In the genomic region with DNA sequence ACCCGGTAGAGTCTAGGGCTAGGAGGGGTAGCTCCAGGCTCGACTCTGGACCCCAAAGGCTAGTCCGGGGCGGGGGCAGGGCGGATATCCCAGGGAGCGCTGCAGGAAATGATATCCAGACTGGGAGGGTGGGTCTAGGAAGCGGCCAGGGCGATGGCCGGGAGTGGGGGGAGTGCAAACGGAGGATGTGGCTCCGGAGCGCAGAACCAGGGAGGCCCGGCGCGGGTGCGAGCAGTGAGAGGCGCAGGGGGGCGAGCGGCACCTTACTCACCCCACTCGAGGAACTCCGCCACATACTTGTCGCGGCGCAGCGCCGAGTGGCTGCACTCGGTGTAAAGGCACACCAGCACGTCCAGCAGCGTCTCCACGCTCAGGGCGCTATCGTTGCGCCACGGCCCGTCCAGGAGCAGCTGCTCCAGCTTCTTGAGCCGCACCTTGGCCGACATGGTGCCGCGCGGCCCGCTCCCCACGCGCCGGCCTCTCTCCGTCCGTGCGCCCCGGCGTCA, we compare ENCODE assay signal across 8 mouse cellular contexts. TPM values are rescaled to one million over a fixed set of nuclear protein-coding genes. Genes with fewer than 3 reads are reported as not detected.
DNase-seq lines count a peak whose midpoint lies in the region; ATAC-seq and TF ChIP-seq lines count a peak whose summit lies in the region.

No protein-coding gene starts in this region.

- H3K4me3 ChIP-seq in spleen, adult 2 months (ENCODE audit: extremely low read depth, insufficient read depth, insufficient read length), result peak overlapping the region; percentile 70
- peak overlapping the region; percentile 76 for H3K4me3 ChIP-seq in cerebellum, adult 2 months (replicated peaks; ENCODE audit: insufficient read depth, low read depth, low read length)
- peak overlapping the region; percentile 50 for H3K4me3 ChIP-seq in hindbrain, embryonic 14.5 days (replicated peaks; ENCODE audit: low read length)
- H3K4me3 ChIP-seq in limb, embryonic 14.5 days (replicated peaks; ENCODE audit: low read length), result peak overlapping the region; percentile 97
- H3K4me3 ChIP-seq in midbrain, embryonic 12.5 days, result peak overlapping the region; percentile 98

- H3K4me2 ChIP-seq in hindbrain, embryonic 14.5 days (replicated peaks), result peak overlapping the region; percentile 88
- peak overlapping the region; percentile 90 for H3K4me2 ChIP-seq in limb, embryonic 14.5 days (replicated peaks; ENCODE audit: low read depth, low read length, severe bottlenecking)
- peak overlapping the region; percentile 87 for H3K4me2 ChIP-seq in midbrain, embryonic 12.5 days (replicated peaks)

- no peak for TF ChIP-seq POLR2A in spleen, adult 2 months (IDR thresholded peaks at IDR 0.05; ENCODE audit: low read depth, low read length)
- no peak for TF ChIP-seq POLR2A in cerebellum, adult 2 months (IDR thresholded peaks at IDR 0.05; ENCODE audit: borderline replicate concordance, insufficient read depth, low read length)
- 0 out of 2 replicates have a peak, but pooled peaks have one; percentile 12 for TF ChIP-seq POLR2A in limb, embryonic 14.5 days (IDR thresholded peaks at IDR 0.05; ENCODE audit: borderline replicate concordance, extremely low read depth, insufficient read depth, insufficient read length)

- H3K4me1 ChIP-seq in spleen, adult 2 months (ENCODE audit: control insufficient read depth, insufficient read depth, insufficient read length), result peaks cover 10% of the 10 kb centered on the region
- no peaks in the 10 kb centered on the region; the same call in 1 of the 2 replicates for H3K4me1 ChIP-seq in cerebellum, adult 2 months (ENCODE audit: control insufficient read depth, insufficient read depth, low read length)
- peaks cover 26% of the 10 kb centered on the region for H3K4me1 ChIP-seq in hindbrain, embryonic 14.5 days (replicated peaks; ENCODE audit: control insufficient read depth, insufficient read depth, low read length)
- H3K4me1 ChIP-seq in limb, embryonic 14.5 days (ENCODE audit: control insufficient read depth, insufficient read depth, low read length), result peaks cover 19% of the 10 kb centered on the region
- H3K4me1 ChIP-seq in midbrain, embryonic 12.5 days, result peaks cover 29% of the 10 kb centered on the region

- peak in 1 of 2 experiments; percentile 7 for DNase-seq in spleen, adult 2 months (ENCODE audit: low read depth in 1 of 2, low spot score in 2 of 2)
- no peak for DNase-seq in spleen, postnatal 36 days (ENCODE audit: low spot score in 2 of 2)
- DNase-seq in cerebellum, adult 2 months, result peak in 1 of 2 experiments; percentile 61
- peak; percentile 50 for DNase-seq in gastrocnemius, adult 18-20 months (ENCODE audit: low spot score)
- no peak for DNase-seq in hindbrain, embryonic 14.5 days (ENCODE audit: low spot score)
- DNase-seq in limb, embryonic 14.5 days (ENCODE audit: low spot score), result peak; percentile 37

- no peaks in the 10 kb centered on the region for H3K36me3 ChIP-seq in spleen, adult 2 months (ENCODE audit: control insufficient read depth, insufficient read depth, low read length)
- H3K36me3 ChIP-seq in hindbrain, embryonic 14.5 days (replicated peaks; ENCODE audit: control insufficient read depth, insufficient read depth), result no peaks in the 10 kb centered on the region
- H3K36me3 ChIP-seq in limb, embryonic 14.5 days (ENCODE audit: control insufficient read depth, insufficient read depth, low read length), result no peaks in the 10 kb centered on the region
- H3K36me3 ChIP-seq in midbrain, embryonic 12.5 days, result no peaks in the 10 kb centered on the region

- no peak for TF ChIP-seq CTCF in spleen, adult 2 months (IDR thresholded peaks at IDR 0.05; ENCODE audit: extremely low read depth, insufficient read depth, insufficient read length, insufficient replicate concordance)
- no peak for TF ChIP-seq CTCF in cerebellum, adult 2 months (IDR thresholded peaks at IDR 0.05; ENCODE audit: borderline replicate concordance, insufficient read depth, low read depth, low read length)

- no peak; the same call in 1 of the 2 replicates for ATAC-seq in hindbrain, embryonic 14.5 days (ENCODE audit: low FRiP score)
- ATAC-seq in limb, embryonic 14.5 days (ENCODE audit: low FRiP score, low read depth), result peak; percentile 14
- peak; percentile 42 for ATAC-seq in midbrain, embryonic 12.5 days (ENCODE audit: low FRiP score, low read depth)
- ATAC-seq in monocyte, adult 5-6 weeks (replicated peaks; ENCODE audit: insufficient number of reproducible peaks, low FRiP score, low TSS enrichment, poor library complexity, severe bottlenecking), result no peak

- peak overlapping the region; percentile 76 for H3K27ac ChIP-seq in spleen, adult 2 months (ENCODE audit: insufficient read depth, low read length)
- peak overlapping the region; percentile 31; the same call in 1 of the 2 replicates for H3K27ac ChIP-seq in cerebellum, adult 2 months (ENCODE audit: insufficient read depth, low read length)
- H3K27ac ChIP-seq in hindbrain, embryonic 14.5 days, result peak overlapping the region; percentile 95
- H3K27ac ChIP-seq in limb, embryonic 14.5 days (replicated peaks; ENCODE audit: low read depth, low read length), result peak overlapping the region; percentile 84
- H3K27ac ChIP-seq in midbrain, embryonic 12.5 days (replicated peaks), result peak overlapping the region; percentile 91

- WGBS in spleen, adult 2 months, result 3% methylated on average over 48 of the region's 49 CpGs
- WGBS in cerebellum, adult 2 months, result 1% methylated on average over 49 of the region's 49 CpGs
- under 1% methylated on average over 45 of the region's 49 CpGs for WGBS in hindbrain, embryonic 14.5 days
- under 1% methylated on average over 23 of the region's 49 CpGs for WGBS in limb, embryonic 14.5 days
- under 1% methylated on average over 49 of the region's 49 CpGs for WGBS in midbrain, embryonic 12.5 days

- peaks cover 10% of the 10 kb centered on the region for H3K27me3 ChIP-seq in spleen, adult 2 months (ENCODE audit: control insufficient read depth, insufficient read depth, low read length)
- no peaks in the 10 kb centered on the region for H3K27me3 ChIP-seq in cerebellum, adult 2 months (ENCODE audit: control insufficient read depth, insufficient read depth, low read length)
- H3K27me3 ChIP-seq in hindbrain, embryonic 14.5 days (ENCODE audit: control insufficient read depth, insufficient read depth, low read length), result no peaks in the 10 kb centered on the region
- H3K27me3 ChIP-seq in limb, embryonic 14.5 days (ENCODE audit: control insufficient read depth, insufficient read depth, low read length), result no peaks in the 10 kb centered on the region
- H3K27me3 ChIP-seq in midbrain, embryonic 12.5 days, result peaks cover 9% of the 10 kb centered on the region

- H3K9ac ChIP-seq in hindbrain, embryonic 14.5 days, result peak overlapping the region; percentile 69
- H3K9ac ChIP-seq in limb, embryonic 14.5 days (ENCODE audit: low read depth, low read length, severe bottlenecking), result peak overlapping the region; percentile 86
- peak overlapping the region; percentile 95 for H3K9ac ChIP-seq in midbrain, embryonic 12.5 days (replicated peaks)

- H3K9me3 ChIP-seq in hindbrain, embryonic 14.5 days (ENCODE audit: control insufficient read depth, low read length), result no peaks in the 10 kb centered on the region
- no peaks in the 10 kb centered on the region for H3K9me3 ChIP-seq in limb, embryonic 14.5 days (ENCODE audit: control insufficient read depth, low read length)
- no peaks in the 10 kb centered on the region for H3K9me3 ChIP-seq in midbrain, embryonic 12.5 days

RNA-seq across cellular contexts. Expression of a gene that starts 0.6 kb away (rescaled TPM):
- polyA plus RNA-seq in spleen, adult 2 months (2012; rRNA removed), result 78.4 and 91.2 TPM in 2 replicates
- polyA plus RNA-seq in cerebellum, adult 2 months (2012; rRNA removed), result 176 and 177 TPM in 2 replicates
- 10 to 100 TPM; 17.3 to 21.2 TPM for total RNA-seq in gastrocnemius, adult 18-20 months (2021)
- 48.1 and 48.3 TPM in 2 replicates for polyA plus RNA-seq in hindbrain, embryonic 14.5 days (2014; fragmentation: Nextera tagmentation; extraction: Ambion mirVana)
- polyA plus RNA-seq in limb, embryonic 14.5 days (2012; rRNA removed), result 163 and 215 TPM in 2 replicates
- polyA plus RNA-seq in limb, embryonic 14.5 days (2014; fragmentation: Nextera tagmentation; extraction: Ambion mirVana), result 37.0 and 39.7 TPM in 2 replicates
- polyA plus RNA-seq in midbrain, embryonic 12.5 days (2016; fragmentation: Nextera tagmentation; extraction: Ambion mirVana), result 39.4 and 40.5 TPM in 2 replicates
- 37.5 to 41.2 TPM (median 40.7 TPM) in 3 replicates for total RNA-seq in monocyte, adult 5-6 weeks (2017)

RNA-seq across cellular contexts. Expression of a gene that starts 29.7 kb away (rescaled TPM):
- polyA plus RNA-seq in spleen, adult 2 months (2012; rRNA removed), result 2.0 and 3.5 TPM in 2 replicates
- 1.5 and 2.5 TPM in 2 replicates for polyA plus RNA-seq in cerebellum, adult 2 months (2012; rRNA removed)
- not detected for total RNA-seq in gastrocnemius, adult 18-20 months (2021)
- polyA plus RNA-seq in hindbrain, embryonic 14.5 days (2014; fragmentation: Nextera tagmentation; extraction: Ambion mirVana), result 0.72 and 1.3 TPM in 2 replicates
- polyA plus RNA-seq in limb, embryonic 14.5 days (2012; rRNA removed), result 11.0 and 17.2 TPM in 2 replicates
- 19.2 and 22.3 TPM in 2 replicates for polyA plus RNA-seq in limb, embryonic 14.5 days (2014; fragmentation: Nextera tagmentation; extraction: Ambion mirVana)
- polyA plus RNA-seq in midbrain, embryonic 12.5 days (2016; fragmentation: Nextera tagmentation; extraction: Ambion mirVana), result 0.47 TPM in 1 of 2 replicates, not detected in the other
- total RNA-seq in monocyte, adult 5-6 weeks (2017), result not detected in 3 replicates

RNA-seq across cellular contexts. Expression of a gene that starts 39.9 kb away (rescaled TPM):
- polyA plus RNA-seq in spleen, adult 2 months (2012; rRNA removed), result 36.2 and 50.4 TPM in 2 replicates
- polyA plus RNA-seq in cerebellum, adult 2 months (2012; rRNA removed), result 6.5 and 10.0 TPM in 2 replicates
- 1 to 10 TPM; 2.0 to 3.4 TPM for total RNA-seq in gastrocnemius, adult 18-20 months (2021)
- polyA plus RNA-seq in hindbrain, embryonic 14.5 days (2014; fragmentation: Nextera tagmentation; extraction: Ambion mirVana), result 1.7 and 1.8 TPM in 2 replicates
- 11.7 and 14.9 TPM in 2 replicates for polyA plus RNA-seq in limb, embryonic 14.5 days (2012; rRNA removed)
- 7.4 and 7.7 TPM in 2 replicates for polyA plus RNA-seq in limb, embryonic 14.5 days (2014; fragmentation: Nextera tagmentation; extraction: Ambion mirVana)
- 2.7 and 4.1 TPM in 2 replicates for polyA plus RNA-seq in midbrain, embryonic 12.5 days (2016; fragmentation: Nextera tagmentation; extraction: Ambion mirVana)
- 1.1 TPM in 1 of 3 replicates, not detected in the others for total RNA-seq in monocyte, adult 5-6 weeks (2017)

Comparison
In these comparisons a context has a peak if more than half of its experiments do, and no peak if none do; other contexts are left out.
1. DNase-seq: peak in gastrocnemius, adult 18-20 months (single experiment) and limb, embryonic 14.5 days (single experiment); none in spleen, postnatal 36 days (0 of 2) and hindbrain, embryonic 14.5 days (single experiment).
2. H3K27ac ChIP-seq: peak in every context shown above with its lines; median percentile 95 in hindbrain, embryonic 14.5 days; 91 in midbrain, embryonic 12.5 days; 84 in limb, embryonic 14.5 days; 76 in spleen, adult 2 months; 31 in cerebellum, adult 2 months.
3. ATAC-seq: peak in limb, embryonic 14.5 days (single experiment) and midbrain, embryonic 12.5 days (single experiment); none in hindbrain, embryonic 14.5 days (single experiment) and monocyte, adult 5-6 weeks (single experiment).
4. Peak in every context shown above with its lines, with median percentiles within 50 percentile points of each other: H3K4me3 ChIP-seq, H3K4me2 ChIP-seq and H3K9ac ChIP-seq.